Mouse (Mus musculus) myocyte (in vitro differentiated cells): ENCODE data around the gene Nae1.
"Not testable (repeated sequence)": the region's sequence is repeated elsewhere in the genome, so short reads cannot be mapped to it uniquely, and the experiment has no call there.

ENCODE experiments used
- MAX ChIP-seq: IDR thresholded peaks from one replicate; pipeline ENCODE4 v1.6.1; 2011; ENCODE audit warnings: low read depth, mild to moderate bottlenecking, control low read depth
- POLR2A ChIP-seq: IDR thresholded peaks from one replicate; pipeline ENCODE4 v1.6.1; 2011; ENCODE audit warnings: low read depth, mild to moderate bottlenecking, control low read depth, moderate library complexity; ENCODE audit not compliant: insufficient read length
- USF1 ChIP-seq: IDR thresholded peaks from one replicate; pipeline ENCODE4 v1.6.1; 2011; ENCODE audit warnings: low read depth, mild to moderate bottlenecking, control low read depth, moderate library complexity

GRCm38 (mm10) chr8:104577606-104578005 is 43.2 kb upstream of the Nae1 start:
- TF ChIP-seq MAX, USF1, POLR2A: not testable (repeated sequence)
